Mouse (Mus musculus): Measurements from ENCODE around the gene Gm10959.

GRCm38 (mm10) chr3:122876870-122877269 is 42.3 kb downstream of the Gm10959 start:
- TF ChIP-seq POLR2A (IDR thresholded peaks at IDR 0.05; ENCODE audit: borderline replicate concordance, extremely low read depth, low read depth, low read length) (no peak), CTCF (IDR thresholded peaks at IDR 0.05; ENCODE audit: insufficient read depth, low read length) (no peak)

Measured in lung, adult 2 months (tissue).